Mouse (Mus musculus) CD8-positive naive resting alpha-beta T cell, adult 2 months (primary cell): ENCODE data around the gene Gm37240.

ENCODE experiments used
- DNase-seq, 2 experiments: peaks; one replicate each; pipeline ENCODE4 v3.0.0; 2022; ENCODE audit warnings: low read depth in 2 of 2, low spot score in 2 of 2

The Gm37240 gene

GRCm38 (mm10) chr3:85829047-85829446 is 58.3 kb downstream of the Gm37240 start:
- DNase-seq: no peak

- DNase-seq: no peak
These were observed 59.5 kb downstream of the Gm37240 start for GRCm38 (mm10) chr3:85827815-85828214.

DNA sequence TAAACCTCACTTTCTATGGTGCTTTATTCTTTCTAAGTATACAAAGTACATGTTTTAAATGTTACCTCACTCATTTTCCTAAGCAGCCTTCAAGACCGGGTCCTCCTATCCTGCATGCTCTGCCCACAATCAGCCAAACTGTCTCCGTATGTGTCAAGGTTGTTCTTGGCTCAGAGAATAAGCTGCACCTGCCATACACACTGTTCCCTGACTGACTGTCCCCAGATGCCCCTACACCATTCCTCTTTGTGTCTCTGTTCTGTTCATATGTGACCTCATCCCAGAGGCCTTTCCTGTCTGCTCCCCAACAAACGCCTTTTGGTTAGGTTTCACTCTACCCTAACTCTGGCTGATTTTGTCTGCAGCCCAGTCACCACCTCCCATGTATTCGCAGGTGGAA is 60.0 kb downstream of the Gm37240 start:
- DNase-seq: no peak

DNA sequence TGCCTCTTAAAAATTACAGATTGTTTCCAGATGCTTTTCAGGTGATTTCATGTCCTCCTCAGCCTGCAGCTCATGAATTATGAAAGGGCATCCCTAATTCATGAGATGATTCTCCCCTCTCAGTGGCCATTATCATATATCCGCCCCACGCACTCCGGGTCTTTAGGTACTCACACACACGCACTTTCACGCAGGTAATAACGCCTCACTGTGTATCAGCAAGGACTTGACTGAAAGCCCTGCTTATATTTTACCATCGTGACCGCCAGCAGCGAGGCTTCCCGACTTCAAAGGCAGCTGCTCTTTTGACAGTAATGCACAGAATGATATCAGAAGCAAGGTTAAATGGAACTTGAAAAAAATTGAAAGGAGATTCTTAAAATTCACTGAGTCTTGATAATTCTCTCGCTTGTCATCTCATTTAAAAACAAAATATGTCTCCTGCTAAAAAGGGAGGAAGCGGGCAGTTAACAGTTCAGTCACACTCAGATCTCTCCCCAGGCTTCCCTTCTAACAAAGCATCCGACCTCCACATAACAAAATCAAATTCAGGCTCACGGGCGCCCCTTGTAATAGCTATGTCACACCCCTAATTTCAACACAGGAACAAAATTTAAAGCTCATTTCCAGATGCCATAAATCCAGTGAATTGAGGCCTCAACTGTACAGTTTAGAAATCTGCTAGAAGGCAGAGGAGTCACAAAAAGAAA is 66.3 kb downstream of the Gm37240 start:
- no peak for DNase-seq

DNA sequence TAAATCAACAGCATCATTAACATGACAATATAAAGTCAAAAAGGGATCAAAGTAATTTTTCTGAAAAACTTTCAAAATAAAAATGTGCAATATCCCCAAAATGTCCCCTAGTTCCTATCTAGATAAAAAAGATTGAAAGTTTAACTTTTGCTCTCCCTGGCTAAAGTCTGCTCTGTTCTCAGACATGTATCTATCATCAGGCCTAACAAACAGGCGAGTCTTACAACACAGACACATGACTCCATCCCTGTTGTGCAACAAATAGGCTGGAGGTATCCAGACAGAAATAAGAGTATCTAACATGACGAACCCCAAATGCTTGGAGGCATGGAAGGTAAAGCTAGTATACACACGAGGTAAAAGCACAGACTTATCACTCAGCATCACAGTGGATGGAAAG is 68.0 kb downstream of the Gm37240 start:
- DNase-seq: no peak

GRCm38 (mm10) chr3:85817191-85817590 is 70.1 kb downstream of the Gm37240 start, which contains the start of gene Fam160a1:
Gene Fam160a1, minus strand, starts transcription at chr3:85817291.
- DNase-seq: no peak

DNA sequence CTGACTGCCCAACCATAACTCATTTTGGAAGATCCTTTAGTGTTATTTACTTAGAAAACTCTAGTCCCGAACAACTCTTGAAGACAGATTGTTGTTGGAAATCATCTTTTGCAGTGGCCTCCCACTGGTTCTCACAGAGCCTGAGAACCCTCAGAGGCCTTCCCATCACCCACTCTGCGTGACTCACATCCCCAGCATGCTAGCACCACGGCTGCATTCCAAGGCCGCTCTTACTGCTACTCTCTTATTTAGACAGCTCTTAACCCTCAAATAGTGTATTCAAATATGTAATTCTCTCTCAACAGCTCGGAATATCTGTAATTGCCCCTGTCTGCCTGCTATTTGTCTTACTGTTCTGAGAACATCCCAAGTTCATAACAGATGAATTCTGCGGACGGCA is 73.1 kb downstream of the Gm37240 start:
- DNase-seq: no peak

- no peak for DNase-seq
These were observed 74.0 kb downstream of the Gm37240 start for GRCm38 (mm10) chr3:85813101-85814014.

- no peak for DNase-seq
These were observed 75.3 kb downstream of the Gm37240 start for GRCm38 (mm10) chr3:85812010-85812409.

DNA sequence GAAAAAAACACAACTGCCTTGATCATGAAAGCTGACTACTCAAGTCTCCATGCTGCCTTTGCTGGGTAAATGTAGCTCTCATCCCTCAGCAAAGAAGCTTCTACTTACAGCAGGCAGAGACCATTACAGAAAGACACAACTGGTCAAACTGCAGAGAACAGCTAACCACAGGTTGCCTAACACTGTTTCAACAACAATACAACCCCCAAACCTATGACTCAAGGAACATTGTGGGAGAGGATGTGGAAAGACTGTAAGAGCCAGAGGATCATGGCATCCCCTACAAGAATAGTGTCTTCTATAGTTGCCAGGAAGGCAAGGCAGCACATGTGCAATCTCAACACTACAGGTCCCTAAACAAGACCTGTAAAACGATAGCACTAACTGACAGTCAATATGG is 94.2 kb downstream of the Gm37240 start:
- DNase-seq: no peak

DNA sequence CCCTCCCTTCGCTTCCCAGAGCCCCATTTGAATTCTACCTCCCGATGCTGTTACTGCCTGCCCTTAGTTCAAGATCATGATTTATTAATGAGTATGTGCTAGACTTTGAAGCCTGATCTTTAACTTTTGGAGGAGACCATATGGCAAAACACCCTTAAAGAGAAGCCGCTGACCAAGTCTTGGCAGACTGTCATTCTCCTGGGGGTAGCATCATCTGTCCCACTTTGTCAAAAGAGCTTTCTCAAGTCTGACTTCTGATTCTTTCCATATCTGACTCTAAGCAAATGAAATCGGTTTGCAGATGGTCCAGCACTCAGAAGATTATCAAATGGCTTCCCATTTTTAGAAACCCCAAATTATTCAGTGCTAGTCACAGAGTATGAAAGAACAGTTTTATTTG is 97.6 kb downstream of the Gm37240 start:
- DNase-seq: no peak

DNA sequence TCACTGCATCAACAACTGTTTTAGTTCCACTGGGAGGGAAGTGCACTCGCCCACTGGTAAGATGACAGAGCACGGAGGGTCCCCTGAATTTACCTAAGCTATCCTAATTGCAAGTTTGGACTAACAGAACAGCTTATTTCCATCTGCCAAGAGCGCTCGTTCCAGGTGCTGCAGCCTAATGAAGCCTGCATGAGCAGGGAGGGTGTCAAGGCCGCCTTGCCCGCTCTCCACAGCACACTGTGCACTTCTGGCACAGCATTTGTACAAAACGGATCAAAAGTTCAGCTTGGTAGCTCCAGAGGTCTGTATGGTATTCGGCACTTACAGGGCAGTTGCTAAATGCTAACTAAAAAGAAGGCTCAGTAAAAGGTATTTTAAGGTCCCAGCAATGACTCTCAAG is 100.8 kb downstream of the Gm37240 start:
- DNase-seq: no peak

DNA sequence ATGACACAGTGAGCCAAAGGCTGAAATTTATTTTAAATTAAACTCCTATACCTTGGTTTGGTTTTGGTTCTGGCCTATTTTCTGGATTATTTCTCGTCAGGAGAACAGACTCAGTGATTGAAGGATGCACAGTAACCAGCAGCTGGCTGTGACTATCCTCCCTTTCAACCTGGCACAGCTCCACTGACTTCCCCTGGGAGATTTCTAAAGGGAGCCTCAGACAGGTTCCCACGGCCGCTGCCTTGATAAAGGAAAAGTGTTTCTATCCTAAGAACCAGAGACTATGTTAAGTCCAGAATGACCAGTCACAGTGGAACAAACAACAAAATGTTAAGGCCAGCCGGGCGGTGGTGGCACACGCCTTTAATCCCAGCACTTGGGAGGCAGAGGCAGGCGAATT is 106.4 kb downstream of the Gm37240 start:
- no peak for DNase-seq

- DNase-seq: no peak
These were observed 107.0 kb downstream of the Gm37240 start for GRCm38 (mm10) chr3:85780332-85780731.

DNA sequence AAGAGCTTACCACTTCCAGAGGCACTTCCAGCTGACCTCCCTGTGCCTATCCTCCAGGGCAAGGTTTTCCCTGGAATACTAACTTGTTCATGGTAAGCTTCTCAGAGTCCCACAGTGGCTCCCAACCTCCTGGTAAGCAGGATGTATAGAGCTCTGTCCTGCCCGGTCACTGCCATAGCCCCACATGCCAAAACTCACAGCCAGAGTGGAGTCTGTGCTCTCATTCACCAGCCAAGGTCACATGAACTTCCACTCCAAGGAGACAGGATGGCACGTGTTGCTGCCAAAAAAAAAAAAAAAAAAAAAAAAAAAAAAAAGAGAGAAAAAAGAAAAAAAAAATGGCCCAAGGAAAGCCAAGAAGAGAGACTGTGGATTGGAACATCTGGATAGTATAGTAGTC is 109.5 kb downstream of the Gm37240 start:
- no peak for DNase-seq

DNA sequence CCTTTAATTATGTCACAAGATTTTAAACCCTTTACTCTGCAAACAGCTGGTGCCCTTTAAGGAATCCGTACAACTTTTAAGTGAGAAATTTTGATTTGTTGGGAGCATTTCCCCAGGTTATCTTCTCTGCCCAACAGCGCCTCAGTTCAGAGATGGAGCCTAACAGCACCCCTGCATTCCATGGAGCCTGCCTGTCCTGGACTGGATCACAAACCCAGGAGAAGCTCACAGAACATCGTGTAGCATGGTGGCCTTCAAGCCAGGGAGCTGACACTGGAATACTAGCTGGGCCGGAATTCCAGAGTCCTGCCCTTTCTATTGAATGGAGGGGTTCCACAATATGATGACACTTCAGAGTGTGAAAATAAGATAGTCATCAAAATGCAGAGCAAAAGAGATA is 110.0 kb downstream of the Gm37240 start:
- DNase-seq: no peak

DNA sequence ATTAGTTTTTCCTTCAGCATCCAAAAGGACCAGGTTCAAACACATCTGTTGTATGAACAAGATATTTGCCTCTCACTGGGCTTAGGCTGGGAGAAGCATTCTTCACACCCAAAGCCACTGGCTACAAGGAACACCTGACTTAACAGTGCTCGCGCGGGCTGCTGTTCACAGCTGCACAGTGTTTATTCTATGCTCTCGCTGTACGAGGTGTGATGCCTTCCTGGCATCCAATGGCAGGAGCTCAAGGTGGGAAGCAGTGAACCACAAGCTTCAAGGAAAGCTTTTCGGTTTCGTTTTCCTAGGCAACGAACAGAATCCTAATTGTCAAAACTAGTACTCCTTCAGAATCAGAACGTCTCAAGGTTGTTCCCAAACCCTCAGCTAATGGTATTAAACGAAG is 110.6 kb downstream of the Gm37240 start:
- DNase-seq: no peak

GRCm38 (mm10) chr3:85776126-85776525 is 111.2 kb downstream of the Gm37240 start:
- no peak for DNase-seq

DNA sequence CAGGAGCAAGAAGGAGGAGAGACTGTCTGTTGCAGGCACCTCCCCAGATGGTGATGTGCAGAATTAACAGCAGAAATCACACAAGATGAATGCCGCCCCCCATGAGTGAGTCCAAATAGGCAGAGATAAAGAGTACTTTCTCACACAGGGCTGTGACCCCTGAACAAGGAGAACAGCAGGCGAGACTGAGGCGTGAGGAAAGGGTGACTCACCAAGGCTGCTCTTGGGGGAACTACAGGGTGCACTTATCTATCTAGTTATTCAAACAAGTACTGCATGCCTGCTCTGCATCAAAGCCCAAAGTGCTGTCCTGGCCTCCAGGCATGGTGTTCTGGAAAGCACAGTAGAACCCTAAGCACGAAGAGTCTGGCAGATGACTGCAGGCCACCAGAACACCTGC is 113.4 kb downstream of the Gm37240 start:
- no peak for DNase-seq

- DNase-seq: no peak
These were observed 113.9 kb downstream of the Gm37240 start for GRCm38 (mm10) chr3:85773425-85773824.

DNA sequence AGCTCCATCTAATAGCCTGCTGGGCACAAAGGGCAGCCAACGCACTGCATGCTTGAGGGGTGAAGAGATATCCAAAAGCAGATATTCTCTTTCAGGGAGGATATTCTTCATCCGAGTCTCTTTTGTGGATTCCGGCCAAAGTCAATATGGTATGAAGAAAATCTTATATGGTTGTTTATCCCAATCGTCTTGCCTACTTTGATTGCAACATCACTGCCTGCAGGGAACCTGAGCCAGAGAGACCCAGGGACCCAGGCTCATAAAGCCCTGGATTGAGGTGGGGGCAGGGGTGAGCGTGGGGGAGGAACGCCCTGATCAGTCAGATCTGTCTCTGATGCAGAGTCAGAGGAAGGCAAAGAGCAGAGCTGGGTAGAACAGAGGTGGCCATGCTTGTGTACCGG is 122.4 kb downstream of the Gm37240 start:
- no peak for DNase-seq
